Mouse (Mus musculus) ES-Bruce4 (cell line): ENCODE data around the gene Plppr5. TPM values are rescaled to one million over a fixed set of nuclear protein-coding genes. Genes with fewer than 3 reads are reported as not detected.

ENCODE experiments used
- H3K27ac ChIP-seq: 2 replicates; pipeline ENCODE4 v1.5.1; 2012; ENCODE audit warnings: low read length, inconsistent platforms; ENCODE audit not compliant: insufficient read depth
- H3K27me3 ChIP-seq: 2 replicates; pipeline ENCODE4 v1.6.1; 2012; ENCODE audit warnings: mild to moderate bottlenecking, low read length, inconsistent platforms; ENCODE audit not compliant: control insufficient read depth, poor library complexity, insufficient read depth, severe bottlenecking
- H3K36me3 ChIP-seq: 2 replicates; pipeline ENCODE4 v1.6.1; 2012; ENCODE audit warnings: inconsistent platforms, mild to moderate bottlenecking, low read length, moderate library complexity; ENCODE audit not compliant: control insufficient read depth, poor library complexity, insufficient read depth, severe bottlenecking
- H3K4me1 ChIP-seq: one replicate; pipeline ENCODE4 v1.8.1; 2011; ENCODE audit warnings: low read length; ENCODE audit not compliant: control insufficient read depth, insufficient read depth
- H3K4me3 ChIP-seq: 2 replicates; pipeline ENCODE4 v1.5.1; 2011; ENCODE audit warnings: low read depth, mild to moderate bottlenecking, low read length
- H3K9ac ChIP-seq: 2 replicates; pipeline ENCODE4 v1.6.1; 2012; ENCODE audit warnings: low read depth, mild to moderate bottlenecking, inconsistent platforms; ENCODE audit not compliant: poor library complexity, severe bottlenecking
- H3K9me3 ChIP-seq: replicated peaks from 2 replicates; pipeline ENCODE4 v1.6.1; 2012; ENCODE audit warnings: mild to moderate bottlenecking, low read length, inconsistent platforms; ENCODE audit not compliant: control insufficient read depth, poor library complexity, insufficient read depth, severe bottlenecking
- CTCF ChIP-seq: IDR thresholded peaks from one replicate; pipeline ENCODE4 v1.8.1; 2011; ENCODE audit warnings: low read depth, low read length
- EP300 ChIP-seq: IDR thresholded peaks from 2 replicates; pipeline ENCODE4 v1.6.1; 2011; ENCODE audit warnings: low read depth, low read length; ENCODE audit not compliant: insufficient read depth
- POLR2A ChIP-seq: IDR thresholded peaks from one replicate; pipeline ENCODE4 v1.8.1; 2011; ENCODE audit warnings: low read length; ENCODE audit not compliant: insufficient read depth
- polyA plus RNA-seq: library from polyadenylated mRNA; stranded (reverse); fragments of >200 nt; gene quantifications from 2 replicates; pipeline ENCODE4 v1.2.4, GENCODE M21; 2011; ENCODE audit warnings: low read depth; ENCODE audit not compliant: missing spikeins, insufficient read depth, insufficient read length

Plppr5 gene
- not detected in 2 replicates for polyA plus RNA-seq

- TF ChIP-seq CTCF (no peak), POLR2A (no peak), EP300 (no peak)
- Histone ChIP-seq H3K27me3 (peaks cover 13% of the 10 kb centered on the region), H3K4me1 (no peaks in the 10 kb centered on the region), H3K27ac (no peak within 1 kb of the TSS), H3K9me3 (no peaks in the 10 kb centered on the region), H3K36me3 (no peaks in the 10 kb centered on the region), H3K4me3 (peak within 1 kb of the TSS; percentile 60), H3K9ac (no peak within 1 kb of the TSS)
Measured at GRCm38 (mm10) chr3:117574529-117575252, at the start of gene Plppr5. TSS of gene Plppr5 (plus strand) at chr3:117574836.

GRCm38 (mm10) chr3:117549899-117550298 lies 24.7 kb upstream of the Plppr5 start:
- Histone ChIP-seq H3K27me3 (no peaks in the 10 kb centered on the region), H3K9ac (no peak overlapping the region), H3K27ac (no peak overlapping the region), H3K4me1 (no peaks in the 10 kb centered on the region), H3K4me3 (no peak overlapping the region), H3K36me3 (no peaks in the 10 kb centered on the region), H3K9me3 (no peaks in the 10 kb centered on the region)
- TF ChIP-seq POLR2A: no peak
- no peak for TF ChIP-seq EP300
- TF ChIP-seq CTCF: no peak

- H3K27me3 ChIP-seq: no peaks in the 10 kb centered on the region
- H3K9ac ChIP-seq: no peak overlapping the region
- H3K4me3 ChIP-seq: no peak overlapping the region
- no peak overlapping the region for H3K27ac ChIP-seq
- no peaks in the 10 kb centered on the region for H3K4me1 ChIP-seq
- H3K36me3 ChIP-seq: no peaks in the 10 kb centered on the region
- no peaks in the 10 kb centered on the region for H3K9me3 ChIP-seq
- TF ChIP-seq CTCF: no peak
- no peak for TF ChIP-seq POLR2A
- no peak for TF ChIP-seq EP300
Measured at GRCm38 (mm10) chr3:117550526-117550925, 24.1 kb upstream of the Plppr5 start.

GRCm38 (mm10) chr3:117556972-117557371 lies 17.7 kb upstream of the Plppr5 start:
- no peaks in the 10 kb centered on the region for H3K9me3 ChIP-seq
- no peaks in the 10 kb centered on the region for H3K36me3 ChIP-seq
- H3K4me3 ChIP-seq: no peak overlapping the region
- no peak overlapping the region for H3K27ac ChIP-seq
- H3K4me1 ChIP-seq: no peaks in the 10 kb centered on the region
- TF ChIP-seq CTCF (no peak), EP300 (no peak)
- no peak overlapping the region for H3K9ac ChIP-seq
- H3K27me3 ChIP-seq: no peaks in the 10 kb centered on the region

GRCm38 (mm10) chr3:117575253-117575927 lies 754 bp downstream of the Plppr5 start:
- TF ChIP-seq EP300: no peak
- TF ChIP-seq CTCF: no peak
- Histone ChIP-seq H3K4me3 (peak overlapping the region; percentile 60), H3K9me3 (no peaks in the 10 kb centered on the region), H3K27me3 (peaks cover 13% of the 10 kb centered on the region), H3K36me3 (no peaks in the 10 kb centered on the region), H3K27ac (no peak overlapping the region), H3K4me1 (no peaks in the 10 kb centered on the region), H3K9ac (no peak overlapping the region)

GRCm38 (mm10) chr3:117575928-117576254 lies 1.3 kb downstream of the Plppr5 start:
- H3K9me3 ChIP-seq: no peaks in the 10 kb centered on the region
- H3K4me3 ChIP-seq: peak overlapping the region; percentile 60; the same call in 1 of the 2 replicates
- no peak overlapping the region for H3K9ac ChIP-seq
- H3K27ac ChIP-seq: no peak overlapping the region
- H3K4me1 ChIP-seq: no peaks in the 10 kb centered on the region
- no peaks in the 10 kb centered on the region for H3K36me3 ChIP-seq
- TF ChIP-seq EP300 (no peak), POLR2A (no peak), CTCF (no peak)
- H3K27me3 ChIP-seq: peaks cover 13% of the 10 kb centered on the region
